Mouse (Mus musculus) neutrophil, adult 83 days (primary cell): ENCODE results near the gene Cypt12. TPM values are rescaled to one million over a fixed set of nuclear protein-coding genes. Genes with fewer than 3 reads are reported as not detected.

Experiments
- total RNA-seq, 2 experiments: library from RNA; stranded (reverse); gene quantifications; one replicate each; pipeline ENCODE4 v1.2.4; 2023

The Cypt12 gene
- total RNA-seq, result not detected

DNA sequence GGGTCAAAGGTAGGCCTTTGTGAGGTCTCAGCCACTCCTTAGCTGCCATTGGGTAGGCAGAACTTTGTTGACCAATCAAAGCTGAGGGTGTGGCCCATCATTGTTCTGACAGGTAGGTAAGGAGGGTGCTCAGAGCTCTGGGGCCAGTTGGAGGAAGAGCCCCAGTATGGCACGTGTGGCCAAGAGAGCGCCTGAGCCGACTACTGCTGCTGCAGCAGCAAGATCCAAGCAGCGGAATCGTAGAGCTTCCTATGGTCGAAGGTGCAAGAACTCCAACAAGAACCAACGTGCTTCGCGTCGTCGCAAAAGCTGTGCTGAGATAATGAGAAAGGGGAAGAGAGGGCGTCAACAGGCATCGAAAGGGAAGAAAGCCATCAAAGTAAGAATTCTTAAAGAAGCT is at the start of gene Cypt12:
TSS of gene Cypt12 (plus strand) at position 112 of the 400 bp plus-strand sequence.

